Mouse (Mus musculus): ENCODE measurements at regions not wholly inside any gene's neighbourhood (a gene's known extent, or its start where the extent isn't known, plus 50 kb on each side); places are given as distances from the start of the nearest gene placed in this dataset.

- Histone ChIP-seq H3K9ac (no peak overlapping the region), H3K36me3 (no peaks in the 10 kb centered on the region), H3K9me3 (replicated peaks) (no peaks in the 10 kb centered on the region), H3K4me3 (replicated peaks) (no peak overlapping the region), H3K4me1 (peaks cover 6% of the 10 kb centered on the region; the same call in 1 of the 2 replicates), H3K27ac (no peak overlapping the region), H3K4me2 (no peak overlapping the region), H3K27me3 (no peaks in the 10 kb centered on the region)
- 41% methylated on average over 5 of the region's 5 CpGs for WGBS
- ATAC-seq (replicated peaks; ENCODE audit: low FRiP score), result no peak
Observed at GRCm38 (mm10) chr11:111212702-111213328, 146.9 kb downstream of the Kcnj2 start.

- Histone ChIP-seq H3K4me2 (no peak overlapping the region), H3K4me3 (replicated peaks) (no peak overlapping the region), H3K27ac (no peak overlapping the region), H3K9ac (no peak overlapping the region), H3K4me1 (peaks cover 6% of the 10 kb centered on the region; the same call in 1 of the 2 replicates), H3K27me3 (no peaks in the 10 kb centered on the region), H3K36me3 (no peaks in the 10 kb centered on the region), H3K9me3 (replicated peaks) (no peaks in the 10 kb centered on the region)
- no peak for ATAC-seq (replicated peaks; ENCODE audit: low FRiP score)
- WGBS, result 80% methylated on average over 5 of the region's 5 CpGs
Observed at GRCm38 (mm10) chr11:111215006-111215405, 149.0 kb downstream of the Kcnj2 start.

- Histone ChIP-seq H3K4me2 (no peak overlapping the region), H3K9me3 (replicated peaks) (no peaks in the 10 kb centered on the region), H3K27me3 (no peaks in the 10 kb centered on the region), H3K27ac (no peak overlapping the region), H3K4me1 (no peaks in the 10 kb centered on the region), H3K9ac (no peak overlapping the region), H3K4me3 (replicated peaks) (no peak overlapping the region), H3K36me3 (no peaks in the 10 kb centered on the region)
- WGBS, result 84% methylated on average over 4 of the region's 4 CpGs
- ATAC-seq (replicated peaks; ENCODE audit: low FRiP score), result no peak
Observed at GRCm38 (mm10) chr11:111223834-111224233, 157.9 kb downstream of the Kcnj2 start.

- Histone ChIP-seq H3K9ac (no peak overlapping the region), H3K27ac (no peak overlapping the region), H3K4me1 (no peaks in the 10 kb centered on the region), H3K27me3 (no peaks in the 10 kb centered on the region), H3K4me2 (no peak overlapping the region), H3K4me3 (replicated peaks) (no peak overlapping the region), H3K36me3 (no peaks in the 10 kb centered on the region), H3K9me3 (replicated peaks) (no peaks in the 10 kb centered on the region)
- WGBS, result 60% methylated on average over 1 of the region's 1 CpGs
- ATAC-seq (replicated peaks; ENCODE audit: low FRiP score), result no peak
Observed at GRCm38 (mm10) chr11:111227305-111227704, 161.3 kb downstream of the Kcnj2 start.

- Histone ChIP-seq H3K4me3 (replicated peaks) (no peak overlapping the region), H3K27ac (no peak overlapping the region), H3K27me3 (no peaks in the 10 kb centered on the region), H3K9ac (no peak overlapping the region), H3K36me3 (no peaks in the 10 kb centered on the region), H3K4me2 (no peak overlapping the region), H3K9me3 (replicated peaks) (no peaks in the 10 kb centered on the region), H3K4me1 (no peaks in the 10 kb centered on the region)
- no peak for ATAC-seq (replicated peaks; ENCODE audit: low FRiP score)
- WGBS, result 100% methylated on average over 1 of the region's 1 CpGs
Observed at GRCm38 (mm10) chr11:111236741-111237140, 170.8 kb downstream of the Kcnj2 start.

GRCm38 (mm10) chr11:111239784-111240183 is 173.8 kb downstream of the Kcnj2 start:
- no peak overlapping the region for H3K27ac ChIP-seq
- ATAC-seq (replicated peaks; ENCODE audit: low FRiP score), result no peak

GRCm38 (mm10) chr11:111252226-111252625 is 186.3 kb downstream of the Kcnj2 start:
- Histone ChIP-seq H3K36me3 (no peaks in the 10 kb centered on the region), H3K27ac (no peak overlapping the region), H3K9ac (no peak overlapping the region), H3K27me3 (no peaks in the 10 kb centered on the region), H3K4me1 (no peaks in the 10 kb centered on the region), H3K9me3 (replicated peaks) (no peaks in the 10 kb centered on the region), H3K4me2 (no peak overlapping the region), H3K4me3 (replicated peaks) (no peak overlapping the region)
- no peak for ATAC-seq (replicated peaks; ENCODE audit: low FRiP score)
- 86% methylated on average over 4 of the region's 4 CpGs for WGBS

More at GRCm38 (mm10) chr11:111239784-111240183, 173.8 kb downstream of the Kcnj2 start:
- no peak overlapping the region for H3K4me2 ChIP-seq
- H3K36me3 ChIP-seq, result no peaks in the 10 kb centered on the region
- no peaks in the 10 kb centered on the region for H3K9me3 ChIP-seq (replicated peaks)
- H3K4me1 ChIP-seq, result no peaks in the 10 kb centered on the region
- 71% methylated on average over 3 of the region's 3 CpGs for WGBS
- no peaks in the 10 kb centered on the region for H3K27me3 ChIP-seq
- H3K4me3 ChIP-seq (replicated peaks), result no peak overlapping the region
- no peak overlapping the region for H3K9ac ChIP-seq

GRCm38 (mm10) chr11:111256596-111256995 is 190.6 kb downstream of the Kcnj2 start:
- no peak overlapping the region for H3K9ac ChIP-seq
- no peak overlapping the region for H3K4me3 ChIP-seq (replicated peaks)
- no peak for ATAC-seq (replicated peaks; ENCODE audit: low FRiP score)
- H3K36me3 ChIP-seq, result no peaks in the 10 kb centered on the region
- no peak overlapping the region for H3K27ac ChIP-seq
- no peak overlapping the region for H3K4me2 ChIP-seq
- no peaks in the 10 kb centered on the region for H3K9me3 ChIP-seq (replicated peaks)
- H3K27me3 ChIP-seq, result no peaks in the 10 kb centered on the region
- 82% methylated on average over 3 of the region's 3 CpGs for WGBS
- no peaks in the 10 kb centered on the region for H3K4me1 ChIP-seq

- H3K36me3 ChIP-seq, result no peaks in the 10 kb centered on the region
- 55% methylated on average over 11 of the region's 11 CpGs for WGBS
Observed at GRCm38 (mm10) chr11:111260691-111261383, 194.9 kb downstream of the Kcnj2 start.

GRCm38 (mm10) chr11:111273651-111274050 is 207.7 kb downstream of the Kcnj2 start:
- Histone ChIP-seq H3K36me3 (no peaks in the 10 kb centered on the region), H3K27ac (no peak overlapping the region), H3K27me3 (no peaks in the 10 kb centered on the region), H3K9ac (no peak overlapping the region), H3K4me3 (replicated peaks) (no peak overlapping the region), H3K4me1 (no peaks in the 10 kb centered on the region), H3K9me3 (replicated peaks) (no peaks in the 10 kb centered on the region), H3K4me2 (no peak overlapping the region)
- no peak for ATAC-seq (replicated peaks; ENCODE audit: low FRiP score)

More at GRCm38 (mm10) chr11:111260691-111261383, 194.9 kb downstream of the Kcnj2 start:
- ATAC-seq (replicated peaks; ENCODE audit: low FRiP score), result no peak
- no peak overlapping the region for H3K27ac ChIP-seq
- H3K9ac ChIP-seq, result no peak overlapping the region
- no peaks in the 10 kb centered on the region for H3K9me3 ChIP-seq (replicated peaks)
- no peaks in the 10 kb centered on the region for H3K27me3 ChIP-seq
- H3K4me1 ChIP-seq, result no peaks in the 10 kb centered on the region
- H3K4me2 ChIP-seq, result no peak overlapping the region
- no peak overlapping the region for H3K4me3 ChIP-seq (replicated peaks)

GRCm38 (mm10) chr11:111280769-111281168 is 214.8 kb downstream of the Kcnj2 start:
- H3K9ac ChIP-seq, result no peak overlapping the region
- H3K4me3 ChIP-seq (replicated peaks), result no peak overlapping the region
- no peaks in the 10 kb centered on the region for H3K27me3 ChIP-seq
- no peaks in the 10 kb centered on the region for H3K36me3 ChIP-seq
- no peak overlapping the region for H3K27ac ChIP-seq
- no peaks in the 10 kb centered on the region for H3K9me3 ChIP-seq (replicated peaks)
- 45% methylated on average over 2 of the region's 2 CpGs for WGBS
- H3K4me1 ChIP-seq, result no peaks in the 10 kb centered on the region
- no peak for ATAC-seq (replicated peaks; ENCODE audit: low FRiP score)
- no peak overlapping the region for H3K4me2 ChIP-seq

GRCm38 (mm10) chr11:111281237-111282160 is 215.5 kb downstream of the Kcnj2 start:
- Histone ChIP-seq H3K4me2 (no peak overlapping the region), H3K4me1 (no peaks in the 10 kb centered on the region), H3K9me3 (replicated peaks) (no peaks in the 10 kb centered on the region), H3K36me3 (no peaks in the 10 kb centered on the region), H3K27me3 (no peaks in the 10 kb centered on the region), H3K9ac (no peak overlapping the region), H3K4me3 (replicated peaks) (no peak overlapping the region), H3K27ac (no peak overlapping the region)
- no peak for ATAC-seq (replicated peaks; ENCODE audit: low FRiP score)
- 44% methylated on average over 7 of the region's 7 CpGs for WGBS
